Mouse (Mus musculus): Measurements from ENCODE around the gene Wscd1.

Gene Wscd1

DNA sequence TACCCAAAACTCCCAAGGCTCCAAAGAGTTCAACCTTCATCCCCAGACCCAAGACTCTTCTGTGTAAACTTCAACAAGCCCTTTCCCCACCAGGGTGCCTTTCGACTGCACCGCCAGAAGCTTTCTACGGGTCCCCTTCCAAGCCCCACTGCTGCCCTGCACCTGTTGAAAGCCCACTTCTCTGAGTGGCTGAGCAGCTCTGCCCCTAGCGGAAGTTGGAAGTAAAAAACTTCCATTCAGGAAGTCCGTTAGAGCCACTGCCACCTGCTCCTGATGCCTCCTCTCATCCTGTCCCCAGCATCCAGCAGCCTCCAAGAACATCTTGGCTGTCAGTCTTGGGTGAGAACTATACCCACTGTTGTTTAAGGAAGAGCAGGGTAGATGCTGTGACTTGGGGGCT lies at the start of gene Wscd1:
Wscd1 (plus strand) TSS at position 250 of the 400 bp plus-strand sequence.
- peak; percentile 77 for DNase-seq

DNA sequence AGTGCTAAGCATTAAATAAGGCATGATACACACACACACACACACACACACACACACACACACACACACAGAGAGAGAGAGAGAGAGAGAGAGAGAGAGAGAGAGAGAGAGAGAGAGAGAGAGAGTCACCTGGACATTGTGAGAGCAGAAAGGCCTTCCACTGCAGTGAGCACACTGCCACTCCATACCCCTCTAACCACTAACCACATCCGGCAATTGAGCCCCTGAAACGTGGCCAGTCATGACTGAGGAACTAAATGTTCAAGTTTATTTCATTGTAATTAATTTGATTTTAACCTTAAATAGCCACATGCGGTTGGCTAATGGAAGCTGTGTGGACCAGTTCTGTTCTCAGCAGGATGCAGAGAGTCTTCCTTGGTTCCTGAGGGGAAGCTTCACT lies 21.7 kb upstream of the Wscd1 start:
- no peak for DNase-seq

DNA sequence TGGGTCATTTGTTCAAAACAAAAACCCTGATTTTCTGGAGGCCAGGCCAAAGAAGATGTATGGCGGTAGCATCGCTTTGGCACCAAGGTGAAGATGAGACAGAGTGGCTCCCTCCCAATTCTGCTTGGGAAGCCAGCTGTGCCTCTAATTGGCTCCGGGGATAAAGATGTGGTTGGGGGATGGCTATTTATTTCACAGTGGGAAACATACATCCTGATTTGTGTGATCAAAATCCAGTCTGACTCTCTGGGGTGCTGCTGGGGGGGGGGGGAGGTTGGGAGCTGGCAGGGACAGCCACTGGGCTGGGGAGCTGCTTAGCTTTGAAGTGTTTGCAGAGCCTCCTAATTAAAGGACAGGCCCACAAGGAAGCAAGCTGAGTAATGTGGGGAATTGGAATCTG lies 20.4 kb upstream of the Wscd1 start:
- DNase-seq: no peak

DNA sequence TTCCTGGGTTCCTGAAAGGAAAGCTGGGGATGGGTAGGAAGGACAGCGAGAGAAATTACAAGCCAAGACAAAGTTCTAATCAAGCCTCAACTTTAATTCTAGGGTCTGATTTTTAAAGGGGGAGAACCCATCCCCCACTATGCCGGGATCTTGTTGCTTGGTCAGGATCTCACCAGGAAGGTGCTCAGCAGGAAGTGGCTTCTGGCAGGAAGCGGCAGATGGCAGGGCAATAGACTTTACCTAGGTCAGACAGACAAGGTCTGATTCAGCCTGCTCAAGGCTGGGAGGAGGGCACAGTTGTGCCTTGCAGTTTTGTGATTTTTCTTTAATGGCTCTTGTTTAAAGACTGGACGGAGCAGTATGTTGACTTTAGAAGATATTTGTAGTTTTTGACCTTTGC lies 15.9 kb upstream of the Wscd1 start:
- DNase-seq: no peak

DNA sequence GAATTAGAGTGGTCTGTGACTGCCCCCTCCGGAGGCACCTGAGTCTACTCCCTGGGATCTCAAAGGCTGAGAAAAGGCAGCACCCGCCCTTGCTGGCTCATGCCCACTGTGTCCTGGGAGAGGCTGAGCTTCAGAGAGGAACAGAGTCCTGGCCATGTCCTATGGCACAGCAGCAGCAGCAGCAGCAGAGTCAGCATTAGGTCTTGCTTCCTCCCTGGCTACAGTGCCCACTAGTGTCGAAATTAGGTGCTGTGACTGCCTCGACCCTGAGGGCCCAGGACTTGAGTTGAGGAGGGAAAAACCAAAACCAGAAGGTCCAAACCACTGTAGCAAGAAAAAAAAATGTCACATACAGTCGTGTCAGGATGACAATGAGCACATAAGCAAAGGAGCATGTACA lies 12.6 kb upstream of the Wscd1 start:
- DNase-seq: peak; percentile 61

DNA sequence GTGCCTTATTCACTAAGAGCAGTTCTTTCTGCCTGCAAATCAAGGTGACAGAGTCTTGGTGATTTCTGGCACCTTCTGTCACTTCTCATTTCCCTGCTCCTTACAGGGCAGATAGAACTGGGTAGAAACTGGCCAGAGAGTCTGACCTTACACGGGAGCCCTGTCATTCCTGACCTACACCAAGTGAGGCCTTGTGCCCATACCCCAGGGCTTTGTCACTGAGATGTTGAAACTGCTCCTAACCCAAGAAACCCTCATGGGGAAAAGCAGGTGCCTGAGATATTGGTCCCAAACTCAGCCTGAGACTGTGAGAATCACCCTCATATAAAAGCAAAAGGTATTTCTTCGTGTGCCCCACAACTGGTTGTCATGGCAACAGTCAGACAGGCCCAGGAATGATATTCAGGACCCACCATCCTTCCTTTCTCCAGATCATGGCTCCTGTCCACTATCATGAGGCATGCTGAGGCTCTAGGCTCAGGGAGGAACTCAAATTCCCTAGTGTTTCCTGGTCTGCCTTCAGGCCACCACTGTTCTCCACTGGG lies 11.1 kb upstream of the Wscd1 start:
- no peak for DNase-seq

DNA sequence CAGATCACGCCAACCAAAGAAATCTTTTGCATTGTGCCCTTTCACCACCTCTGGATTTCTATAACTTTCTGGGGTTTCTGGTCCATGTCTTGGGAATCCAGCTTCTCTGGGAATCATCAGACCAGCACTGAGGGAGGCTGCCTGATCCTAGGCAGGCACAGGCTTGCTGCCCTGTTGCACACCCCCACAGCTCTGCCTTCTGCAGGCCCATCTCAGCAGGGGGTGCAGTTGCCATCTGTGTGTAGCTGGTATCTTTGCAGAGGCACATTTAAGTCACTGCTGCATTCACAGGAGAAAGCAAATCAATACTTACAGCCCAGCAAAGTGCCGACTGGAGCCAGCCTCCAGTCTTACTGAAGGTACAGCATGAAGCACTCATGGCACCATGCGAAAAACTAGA lies 3.8 kb upstream of the Wscd1 start:
- no peak for DNase-seq

DNA sequence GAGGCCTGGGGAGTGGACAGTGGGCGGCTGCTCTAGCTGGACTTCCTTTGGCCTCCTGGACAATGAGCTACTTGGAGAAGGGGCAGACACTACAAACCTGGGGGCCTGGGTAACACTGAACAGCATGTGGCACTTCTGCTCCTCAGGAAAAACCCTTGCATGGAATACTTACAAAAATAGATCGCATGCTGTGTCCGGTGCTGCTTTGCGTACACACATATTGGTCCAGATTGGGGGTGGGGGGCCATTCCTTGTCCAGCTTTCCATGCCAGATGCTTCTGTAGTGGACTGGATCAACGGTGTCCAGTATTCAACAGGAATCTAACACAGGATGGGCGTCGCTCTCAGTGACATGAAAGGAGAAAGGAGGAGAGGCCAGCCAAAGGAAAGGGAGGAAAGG lies 2.0 kb upstream of the Wscd1 start:
- DNase-seq: no peak

DNA sequence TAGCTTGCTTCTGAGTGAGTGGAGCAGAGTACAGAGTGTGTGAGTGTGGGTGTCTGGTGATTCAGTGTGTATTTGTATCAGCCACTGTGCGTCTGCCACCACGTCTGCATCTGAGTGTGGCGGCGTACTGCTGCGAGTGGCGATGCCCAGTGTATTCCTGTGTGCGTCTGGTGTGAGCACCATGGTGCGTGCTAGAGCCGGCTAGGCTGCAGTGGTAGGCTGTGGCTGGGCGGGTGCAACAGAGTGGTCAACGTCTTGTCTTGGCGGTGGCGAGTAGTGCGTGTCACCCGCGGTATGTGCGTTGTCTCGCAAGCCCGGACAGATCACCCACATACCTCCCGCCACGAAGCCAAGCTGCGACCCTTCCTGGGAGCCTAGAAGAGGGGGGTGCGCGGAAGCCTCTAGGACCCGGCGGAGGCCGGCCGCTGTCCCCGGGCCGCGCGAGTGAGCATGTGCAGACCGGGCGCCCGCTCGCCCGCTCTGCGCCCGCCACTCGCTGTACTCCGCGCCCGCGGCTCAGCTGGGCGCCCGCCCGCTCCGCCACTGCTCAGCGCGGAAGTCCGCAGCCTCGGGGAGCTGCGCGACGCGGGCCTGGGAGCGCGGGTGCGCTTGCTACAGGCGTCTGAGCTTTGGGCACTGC lies 934 bp downstream of the Wscd1 start:
- DNase-seq: peak; percentile 85

DNA sequence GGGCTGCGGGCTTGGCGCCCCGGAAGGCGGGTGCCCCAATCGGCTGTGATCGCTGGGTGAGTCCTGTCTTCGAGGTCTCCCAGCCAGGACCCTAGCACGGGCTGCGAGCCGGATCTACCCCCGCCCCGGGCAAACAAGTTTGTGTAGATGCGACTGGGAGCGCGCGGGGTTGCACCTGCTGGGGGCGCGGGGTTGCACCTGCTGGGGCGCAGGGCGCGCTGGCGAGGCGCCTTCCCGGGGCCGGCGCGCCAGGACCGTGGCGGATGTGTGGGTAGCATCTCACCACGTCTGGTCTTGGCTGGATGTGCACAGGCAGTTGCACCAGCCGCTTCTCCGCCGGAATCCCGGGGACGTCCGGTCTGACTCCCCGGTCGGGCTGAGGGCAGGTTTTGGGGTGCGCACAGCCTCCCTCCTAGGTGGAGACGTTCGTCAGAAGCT lies 1.5 kb downstream of the Wscd1 start:
- peak; percentile 38 for DNase-seq

DNA sequence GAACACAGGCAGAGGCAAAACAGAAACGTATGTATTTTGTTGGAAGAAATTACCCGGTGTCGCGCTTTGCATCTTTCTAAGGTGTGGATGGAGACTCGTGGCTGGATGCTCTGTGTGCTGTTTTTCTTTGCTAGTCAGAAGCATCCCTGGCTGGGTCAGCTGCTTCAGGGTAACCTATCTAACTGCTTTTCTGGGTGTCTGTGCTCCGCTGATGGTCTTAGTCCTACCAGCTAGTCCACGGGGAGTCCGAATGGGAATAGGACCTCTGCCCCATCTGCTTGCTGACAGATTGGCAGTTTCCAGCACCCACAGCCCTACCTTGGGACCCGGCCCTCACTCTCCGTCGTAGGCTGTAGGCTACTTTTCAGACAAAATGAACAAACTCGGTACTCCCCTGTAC lies 2.0 kb downstream of the Wscd1 start:
- DNase-seq: no peak

DNA sequence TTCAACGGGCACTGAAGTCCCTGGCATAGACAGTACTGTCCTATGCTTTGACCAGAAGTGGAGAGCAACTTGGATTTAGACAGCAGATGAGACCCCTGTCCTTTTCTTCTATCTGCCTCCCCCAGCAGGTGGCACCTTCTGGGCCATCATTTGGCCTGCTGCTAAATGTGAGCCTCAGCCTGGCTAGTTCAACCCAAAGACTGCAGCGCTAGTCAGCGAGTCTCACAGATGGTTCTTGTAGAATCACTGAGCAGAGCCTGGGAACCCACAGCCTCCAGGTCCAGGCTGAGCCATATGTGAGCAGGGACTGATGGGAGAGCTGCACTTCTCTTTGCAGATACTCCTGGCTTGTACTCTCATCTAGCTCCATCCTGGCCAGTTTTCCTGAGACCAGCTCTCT lies 2.9 kb downstream of the Wscd1 start:
- no peak for DNase-seq

DNA sequence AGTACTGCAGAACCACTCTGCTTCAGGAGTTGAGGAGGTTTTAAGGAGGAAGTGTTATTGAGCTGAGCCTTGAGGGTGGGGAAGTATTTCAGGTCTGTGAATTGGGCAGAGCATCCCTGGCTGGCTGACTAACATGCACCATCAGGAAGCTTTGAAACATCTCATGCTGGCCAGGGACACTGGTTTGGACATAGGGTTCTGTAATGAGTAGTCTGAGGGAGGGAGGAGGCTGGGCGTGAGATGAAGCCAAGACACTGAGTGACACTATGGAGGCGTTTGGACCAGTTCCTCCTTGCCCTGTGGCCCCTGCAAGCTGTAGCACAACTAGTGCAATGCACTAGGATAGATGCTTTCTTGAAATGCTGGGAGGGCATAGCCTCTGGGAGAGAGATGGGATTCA lies 5.4 kb downstream of the Wscd1 start:
- no peak for DNase-seq

DNA sequence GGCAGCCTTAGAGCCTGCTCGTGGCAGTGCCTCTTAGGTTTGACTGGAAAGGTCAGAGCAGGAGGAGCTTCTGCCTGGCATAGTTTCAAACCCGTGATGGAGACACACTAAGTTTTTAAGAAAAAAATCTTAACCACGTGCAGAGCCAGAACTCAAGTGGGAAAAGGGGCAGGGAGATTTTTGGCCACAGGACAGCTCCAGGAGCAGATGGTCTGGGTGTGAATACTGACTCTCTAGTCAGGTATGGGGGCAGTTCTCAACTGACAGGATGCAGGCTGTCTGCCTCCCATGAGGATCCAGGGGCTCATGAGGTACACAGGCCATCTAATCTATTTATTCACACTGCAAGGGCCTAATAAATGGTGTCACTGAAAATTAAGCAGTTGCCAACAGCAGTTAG lies 6.6 kb downstream of the Wscd1 start:
- DNase-seq: no peak

DNA sequence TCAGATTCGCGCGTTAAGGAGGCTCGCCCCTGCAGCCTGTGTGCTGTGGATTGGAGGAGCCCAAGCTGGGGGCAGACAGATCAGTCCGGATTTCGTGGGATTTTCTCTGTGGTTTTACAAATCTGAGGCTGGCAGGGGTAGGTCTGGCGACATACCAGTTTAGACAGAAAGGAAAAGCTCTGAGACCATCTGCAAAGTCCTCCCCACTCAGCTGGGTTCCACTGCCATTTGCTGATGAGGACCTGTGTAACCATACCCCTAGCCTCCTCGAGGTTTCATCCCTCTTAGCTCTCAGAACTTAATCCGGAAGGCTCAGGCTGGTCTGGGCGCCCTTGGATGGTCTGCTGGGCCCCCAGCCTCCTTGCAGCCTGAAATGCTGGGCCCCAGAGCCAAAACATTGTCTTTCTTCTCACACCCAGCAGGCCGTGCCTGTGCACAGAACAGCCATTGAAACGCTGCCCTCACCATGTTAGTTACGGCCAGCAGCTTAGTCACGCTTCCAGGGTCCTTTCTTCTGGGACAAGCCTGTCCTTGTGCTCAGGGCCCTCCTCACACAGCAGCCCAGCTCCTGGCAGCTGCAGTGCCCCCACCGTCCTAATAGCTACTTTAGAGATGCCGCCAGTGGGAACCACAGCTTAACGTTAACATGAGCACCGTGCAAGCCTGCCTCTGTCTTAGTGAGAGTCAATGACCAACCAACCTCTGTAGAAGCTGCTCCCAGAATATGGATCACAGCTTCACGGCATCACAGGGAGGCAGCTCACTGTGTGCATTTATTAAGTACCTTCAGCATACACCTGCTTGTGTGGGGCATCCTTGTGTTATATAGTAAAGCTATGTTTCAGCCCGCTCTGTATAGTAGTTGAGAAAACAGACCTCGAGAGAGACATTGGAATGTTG lies 8.7 kb downstream of the Wscd1 start:
- peak; percentile 83 for DNase-seq

DNA sequence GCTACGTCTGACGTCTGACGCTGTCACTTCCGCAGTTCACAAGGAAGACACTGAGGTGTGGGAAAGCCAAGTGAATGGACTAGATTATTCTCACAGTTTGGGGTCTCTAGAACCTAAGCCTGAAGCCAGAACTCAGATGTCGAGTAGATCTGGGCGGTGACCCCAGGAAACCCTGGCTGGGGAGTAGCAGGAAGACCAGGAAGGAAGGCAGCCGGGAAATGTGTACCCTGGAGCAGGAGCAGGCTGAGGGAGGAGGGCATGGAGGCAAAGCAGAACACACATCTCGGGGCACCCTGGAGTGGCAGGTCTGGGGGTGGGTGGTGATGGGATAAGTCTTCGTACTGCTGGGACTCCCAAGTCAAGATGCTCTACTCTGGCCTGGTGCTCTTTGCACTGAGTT lies 11.3 kb downstream of the Wscd1 start:
- no peak for DNase-seq

DNA sequence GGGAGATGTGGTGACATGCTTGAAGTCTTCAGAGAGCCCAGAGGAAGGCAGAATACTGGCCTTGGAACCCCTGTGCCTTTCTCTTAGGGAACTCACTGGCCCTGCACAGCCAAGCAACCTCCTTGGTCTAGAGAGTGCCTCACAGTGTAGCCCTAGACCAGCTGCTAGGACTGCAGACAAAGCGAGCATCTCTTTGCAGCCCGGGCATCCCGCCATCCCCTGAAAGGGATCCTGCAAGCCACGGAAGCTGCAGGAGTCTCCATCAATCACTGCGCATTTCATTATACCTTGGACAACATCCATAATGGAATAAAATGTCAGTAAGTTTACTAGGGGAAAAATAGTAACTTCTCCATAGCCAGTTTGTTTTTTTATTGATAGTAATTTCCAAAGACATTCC lies 13.4 kb downstream of the Wscd1 start:
- peak; percentile 46 for DNase-seq

DNA sequence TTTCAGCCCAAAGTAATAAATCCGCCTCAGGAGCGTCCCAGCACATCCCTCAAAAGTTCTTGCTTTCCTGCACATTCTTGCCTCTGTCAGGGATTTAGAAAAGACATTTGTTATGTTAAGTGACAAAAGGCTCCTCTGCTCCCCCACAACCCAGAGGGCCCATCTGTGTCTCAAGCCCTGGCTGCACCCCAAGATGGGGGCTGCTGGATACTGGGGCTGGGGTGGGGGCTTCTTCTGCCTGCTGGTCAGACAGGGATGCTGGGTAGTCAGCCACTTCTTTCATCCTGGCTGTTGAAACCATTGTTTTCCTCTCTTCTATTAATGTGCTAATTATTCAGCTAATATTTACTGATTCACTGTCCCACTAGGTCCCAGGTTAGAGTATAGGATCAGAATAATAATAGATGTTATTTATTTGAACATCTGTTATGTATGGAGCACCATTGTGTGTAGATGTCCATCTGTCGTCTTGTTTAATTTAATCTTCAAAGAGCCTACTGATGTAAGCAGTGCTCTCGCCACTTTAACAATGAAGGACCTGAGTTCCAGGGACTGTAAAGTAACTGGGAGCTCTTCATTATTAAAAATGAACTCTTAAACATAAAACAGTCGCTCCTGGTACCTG lies 14.0 kb downstream of the Wscd1 start:
- DNase-seq: no peak

DNA sequence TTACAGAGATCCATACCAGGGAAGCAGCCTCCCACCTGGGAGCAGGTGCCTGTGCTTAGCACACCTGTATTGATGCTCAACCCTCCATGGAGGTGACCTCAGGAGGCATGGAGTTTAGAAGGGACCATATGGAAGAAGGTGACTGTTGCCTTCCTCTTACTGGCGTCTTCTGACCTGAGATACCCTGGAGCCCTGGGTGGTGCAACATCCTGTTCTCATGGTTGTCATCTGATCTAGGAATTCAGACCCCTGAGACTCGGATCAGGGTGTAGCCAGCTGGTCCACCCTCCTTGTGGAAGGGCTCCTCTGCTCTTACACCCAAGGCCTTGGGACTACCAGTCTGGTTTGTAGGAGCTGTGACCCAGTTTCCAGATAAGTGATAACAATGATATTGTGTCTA lies 15.0 kb downstream of the Wscd1 start:
- DNase-seq: no peak

DNA sequence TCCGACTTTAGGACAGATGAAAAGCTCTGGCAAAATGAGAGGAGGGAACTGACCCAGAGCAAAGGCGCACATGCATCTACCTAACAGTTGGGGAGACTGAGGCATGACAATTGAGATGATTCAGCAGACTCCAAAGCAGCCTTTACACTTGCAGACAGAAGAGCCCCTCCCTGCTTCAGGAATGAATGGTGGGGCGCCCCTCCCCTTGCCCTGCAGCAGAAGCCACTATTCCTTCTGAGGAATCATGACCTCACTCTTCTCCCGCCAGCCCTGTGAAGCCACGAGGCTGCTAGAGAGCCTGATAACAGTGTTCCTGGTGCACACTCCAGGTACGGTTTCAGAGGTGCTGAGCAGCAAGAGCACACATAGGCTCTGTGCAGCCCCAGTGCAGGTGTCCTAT lies 15.6 kb downstream of the Wscd1 start:
- DNase-seq: no peak

DNA sequence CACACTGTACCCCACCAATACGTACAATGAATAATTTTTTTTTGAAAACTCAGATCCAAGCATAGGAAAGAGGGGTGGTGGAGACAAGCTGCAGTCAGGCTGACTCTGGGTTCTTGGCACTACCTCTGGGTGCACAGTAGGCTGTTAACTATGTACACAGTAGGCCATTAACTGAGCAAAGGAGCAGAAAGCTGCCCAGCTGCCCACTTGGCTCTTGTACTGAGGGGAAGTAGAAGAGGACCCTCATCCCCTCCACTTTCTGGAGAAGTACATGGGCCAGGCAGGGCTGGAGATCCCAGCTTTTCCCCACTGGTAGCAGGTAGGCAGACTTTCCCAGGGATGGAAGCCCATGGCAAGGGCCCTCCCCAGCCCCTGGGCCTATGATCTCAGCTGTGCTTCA lies 16.7 kb downstream of the Wscd1 start:
- DNase-seq: no peak

DNA sequence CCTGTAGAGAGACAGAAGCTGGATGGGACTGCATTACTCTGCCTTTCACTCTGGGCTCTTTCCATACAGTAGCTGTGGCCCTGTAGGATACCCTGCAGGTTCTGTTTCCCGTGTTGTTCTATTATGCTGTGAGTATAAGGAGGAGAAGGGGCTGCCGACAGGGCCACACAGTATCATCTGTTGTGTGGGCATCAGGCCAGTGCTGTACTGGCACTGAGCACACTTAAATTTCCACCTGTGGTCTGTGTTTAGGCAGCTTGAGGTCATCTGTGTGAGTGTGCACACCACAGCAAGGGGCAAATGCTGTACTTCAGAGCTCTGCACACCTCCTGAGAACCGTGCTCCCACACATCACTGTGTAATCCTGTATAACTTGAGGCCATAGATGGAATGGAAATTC lies 18.0 kb downstream of the Wscd1 start:
- no peak for DNase-seq

DNA sequence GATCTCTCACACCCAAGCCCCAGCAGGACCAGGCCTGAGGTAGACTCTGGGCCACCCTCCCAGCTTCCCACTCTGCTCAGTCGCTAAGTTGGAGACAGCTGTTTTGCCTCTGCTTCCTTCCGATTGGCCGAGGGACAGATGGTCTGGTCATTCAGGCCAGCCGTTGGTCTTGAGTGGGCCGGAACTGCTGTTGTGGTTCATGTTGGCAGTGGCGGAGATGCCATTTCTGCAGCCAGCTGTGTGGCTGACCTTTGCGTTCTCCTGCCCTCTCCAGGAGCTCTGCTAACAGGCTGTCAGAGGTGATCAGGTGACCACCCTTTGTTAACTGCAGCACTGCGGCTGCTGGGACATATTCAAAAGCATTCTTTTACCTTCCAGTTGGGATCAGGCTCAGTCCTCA lies 20.0 kb downstream of the Wscd1 start:
- no peak for DNase-seq

DNA sequence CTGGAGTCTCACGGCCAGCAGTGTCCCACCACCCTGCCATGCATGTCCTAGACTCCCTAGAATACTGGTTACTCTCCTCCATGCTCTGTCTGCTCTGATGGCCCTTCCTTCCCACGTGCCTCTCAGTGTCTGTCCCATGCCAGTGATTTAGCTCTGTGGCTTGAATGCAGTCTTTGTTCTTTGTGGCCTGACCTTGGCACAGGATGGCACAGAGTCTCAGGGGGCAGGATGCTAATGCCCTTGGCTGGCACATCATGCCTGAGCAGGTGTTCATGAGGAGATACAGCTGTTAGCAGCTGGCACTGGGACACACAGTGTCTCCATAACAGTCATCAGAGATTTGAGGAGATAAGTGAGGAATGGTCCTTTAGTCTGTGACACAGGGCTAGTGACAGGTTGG lies 20.8 kb downstream of the Wscd1 start:
- DNase-seq: no peak
